Mouse (Mus musculus): Measurements from ENCODE around the gene 1600014C23Rik.

1600014C23Rik gene

DNA sequence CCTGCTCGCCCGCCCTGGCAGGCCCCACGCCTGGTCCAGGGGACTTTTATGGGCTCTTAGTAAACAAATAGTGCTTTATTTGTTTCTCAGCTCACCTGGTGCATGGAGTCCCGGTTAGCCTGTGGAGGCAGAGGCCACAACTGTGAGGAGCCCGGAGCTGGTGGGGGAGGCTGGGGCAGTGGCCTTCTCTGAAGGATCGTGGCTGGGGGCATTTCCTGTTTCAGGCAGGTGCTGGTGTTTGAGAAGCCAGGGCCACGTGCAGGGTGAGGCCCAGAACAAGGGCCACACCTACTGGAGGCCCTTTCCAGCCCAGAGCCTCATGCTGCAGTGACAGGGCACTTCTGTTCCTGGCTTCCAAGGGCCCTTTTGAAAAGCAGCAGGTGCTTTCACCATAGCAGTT, 7.4 kb downstream of the 1600014C23Rik start:
- DNase-seq (ENCODE audit: low spot score): peak; percentile 56

DNA sequence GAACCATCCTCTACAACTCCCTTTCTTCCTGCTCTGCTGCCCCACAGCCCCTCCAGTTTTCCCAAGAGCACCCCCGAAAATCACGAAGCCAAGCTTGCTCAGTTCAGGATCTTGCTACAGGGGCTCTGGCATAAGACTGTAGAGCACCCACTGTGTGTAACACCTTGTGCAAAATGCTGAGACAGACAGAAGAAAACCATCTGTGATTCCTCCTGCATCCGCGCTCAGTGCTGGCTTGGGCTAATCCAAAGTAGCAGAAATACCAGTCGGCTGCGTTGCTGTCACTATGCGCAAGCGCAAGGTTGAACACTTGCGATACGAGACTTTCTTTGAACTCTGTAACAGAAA, 9.1 kb downstream of the 1600014C23Rik start:
- DNase-seq (ENCODE audit: low spot score): no peak

DNA sequence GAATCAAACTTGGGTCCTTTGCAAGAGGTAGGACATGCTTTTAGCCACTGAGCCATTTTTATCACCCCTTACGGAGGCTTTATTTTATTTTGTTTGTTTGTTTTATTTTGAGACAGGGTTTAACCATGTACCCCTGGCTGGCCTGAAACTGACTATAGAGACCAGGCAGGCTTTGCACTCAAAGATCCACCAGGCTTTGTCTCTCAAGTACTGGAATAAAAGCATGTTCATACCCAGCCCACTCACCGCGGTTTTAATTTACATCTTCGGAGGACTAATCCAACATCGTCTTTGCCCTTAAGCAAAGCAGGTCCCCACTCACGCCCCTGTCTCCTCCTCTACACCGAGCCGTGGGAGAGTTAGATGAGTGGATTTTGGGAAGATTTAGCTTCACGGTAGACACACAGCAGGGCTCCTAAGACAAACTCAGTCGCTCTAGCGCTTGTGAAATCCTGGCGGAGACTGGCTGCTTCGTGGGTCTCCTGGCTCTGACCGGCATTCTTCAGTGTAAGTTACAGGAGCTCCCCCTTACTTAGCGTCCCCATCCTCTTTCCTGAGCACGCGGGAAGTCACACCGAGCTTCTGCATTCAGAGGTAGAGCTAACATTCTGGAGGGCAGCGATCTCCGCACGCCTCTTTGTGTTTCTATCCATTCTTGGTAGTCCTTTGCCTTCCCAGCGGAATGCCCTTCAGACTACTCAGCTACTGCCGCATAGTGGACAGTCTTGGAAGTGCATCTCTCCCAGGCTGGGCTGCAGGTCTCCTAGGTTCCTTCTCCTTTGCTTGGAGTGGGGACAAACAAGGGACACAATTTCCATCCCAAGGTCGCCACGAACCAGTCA, 9.7 kb downstream of the 1600014C23Rik start:
- DNase-seq (ENCODE audit: low spot score): peak; percentile 80

DNA sequence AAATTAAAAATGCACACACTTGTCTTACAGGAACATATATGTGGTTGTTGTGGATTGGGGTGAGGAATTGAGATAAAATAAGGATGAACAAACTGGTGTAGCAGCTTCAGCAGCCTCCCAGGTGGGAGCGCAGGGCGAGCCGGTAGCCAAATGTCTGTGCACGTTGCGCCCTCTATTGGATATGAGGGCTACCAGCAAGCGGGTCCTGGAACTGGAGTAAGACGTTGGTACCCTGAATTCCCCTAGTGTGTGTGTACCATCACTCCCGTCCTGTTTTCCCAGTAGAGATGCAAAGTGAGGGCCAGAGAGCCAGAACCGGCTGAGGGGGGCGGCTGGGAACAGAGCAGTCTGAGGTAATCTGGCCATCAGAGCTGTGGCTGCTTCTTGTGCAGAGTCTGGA, 15.3 kb downstream of the 1600014C23Rik start:
- no peak for DNase-seq (ENCODE audit: low spot score)

GRCm38 (mm10) chr17:45711525-45711924, 22.1 kb downstream of the 1600014C23Rik start:
- no peak for DNase-seq (ENCODE audit: low spot score)

- no peak for DNase-seq (ENCODE audit: low spot score)
These were observed 23.2 kb downstream of the 1600014C23Rik start for GRCm38 (mm10) chr17:45710407-45710806.

GRCm38 (mm10) chr17:45709829-45710228, 23.8 kb downstream of the 1600014C23Rik start:
- no peak for DNase-seq (ENCODE audit: low spot score)

DNA sequence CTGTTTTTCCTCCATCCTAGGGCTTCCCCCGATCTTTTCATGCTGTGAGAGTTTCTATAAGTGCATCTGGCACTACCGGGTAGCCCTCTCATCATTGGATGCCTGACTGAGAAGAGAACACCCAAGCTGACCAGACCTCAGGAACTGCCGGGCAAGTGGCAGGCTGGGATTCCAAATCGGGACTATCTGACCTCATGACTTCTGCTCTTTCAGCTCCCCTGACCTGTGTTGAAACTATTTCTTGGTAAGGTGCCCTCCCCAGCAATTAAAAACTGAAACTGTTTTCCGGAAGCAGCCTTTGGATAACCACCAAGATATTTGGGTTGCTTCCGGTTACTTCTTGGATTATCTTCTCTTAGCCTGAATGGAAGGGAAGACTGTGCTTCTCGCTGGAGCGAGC, 25.5 kb downstream of the 1600014C23Rik start:
- no peak for DNase-seq (ENCODE audit: low spot score)

DNA sequence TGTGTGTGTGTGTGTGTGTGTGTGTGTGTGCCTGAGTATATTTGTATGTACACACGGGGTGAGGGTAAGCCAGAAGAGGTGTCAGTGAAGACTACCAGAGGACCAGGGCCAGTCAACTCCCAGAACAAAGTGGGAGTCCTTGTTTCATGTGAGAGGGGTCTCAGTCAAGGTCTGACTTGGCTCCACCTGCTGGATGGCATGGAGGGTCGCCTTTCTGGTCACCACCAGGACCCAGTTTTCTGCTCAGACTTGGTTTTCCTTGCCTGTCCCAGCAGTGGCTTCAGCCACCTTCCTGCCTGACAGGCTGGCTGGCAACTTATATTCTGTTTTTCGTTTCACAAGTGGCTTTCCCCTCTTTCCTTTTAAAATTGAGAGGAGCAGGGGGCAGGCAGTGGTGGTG, 26.3 kb downstream of the 1600014C23Rik start:
- DNase-seq (ENCODE audit: low spot score): no peak

GRCm38 (mm10) chr17:45706796-45707195, 26.8 kb downstream of the 1600014C23Rik start:
- no peak for DNase-seq (ENCODE audit: low spot score)

DNA sequence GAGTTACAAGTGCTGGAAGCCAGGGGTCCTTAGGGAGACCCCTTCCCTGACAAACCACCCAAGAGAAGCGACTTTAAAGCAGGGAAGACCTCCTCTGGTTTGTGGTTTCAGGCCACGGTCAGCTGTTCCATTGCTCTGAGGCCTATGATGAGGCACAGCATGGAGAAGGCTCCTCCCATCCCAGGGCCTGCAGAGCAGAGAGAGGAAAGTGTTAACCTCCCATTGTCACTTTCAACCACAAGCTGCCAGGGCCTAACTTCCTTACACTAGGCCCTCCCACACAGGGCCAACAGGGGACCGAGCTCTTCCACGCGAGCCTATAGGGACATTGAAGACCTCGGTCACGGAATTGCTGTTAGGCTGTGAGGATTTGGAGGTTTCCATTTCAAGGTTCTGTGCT, 30.5 kb downstream of the 1600014C23Rik start:
- DNase-seq (ENCODE audit: low spot score): no peak

GRCm38 (mm10) chr17:45702254-45702653, 31.4 kb downstream of the 1600014C23Rik start:
- DNase-seq (ENCODE audit: low spot score): no peak

DNA sequence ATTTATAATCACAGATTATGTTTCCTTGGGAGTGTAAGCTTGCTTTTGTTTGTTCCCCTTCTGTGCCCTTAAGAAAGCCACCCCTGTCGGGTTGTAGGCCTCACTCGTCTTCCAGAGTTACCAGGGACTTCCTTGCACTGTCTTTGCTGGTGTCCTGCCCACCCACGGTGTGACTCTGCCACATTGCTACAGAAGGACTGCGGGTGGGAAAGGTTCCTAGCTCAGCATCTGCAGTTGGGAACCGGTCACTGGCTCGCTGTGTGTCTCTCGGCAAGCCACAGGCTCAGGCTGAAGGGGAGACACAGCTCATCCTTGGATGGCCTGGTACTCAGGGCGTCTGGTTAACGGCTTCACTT, 32.4 kb downstream of the 1600014C23Rik start:
- DNase-seq (ENCODE audit: low spot score): no peak

GRCm38 (mm10) chr17:45700496-45701235, 33.0 kb downstream of the 1600014C23Rik start:
- no peak for DNase-seq (ENCODE audit: low spot score)

DNA sequence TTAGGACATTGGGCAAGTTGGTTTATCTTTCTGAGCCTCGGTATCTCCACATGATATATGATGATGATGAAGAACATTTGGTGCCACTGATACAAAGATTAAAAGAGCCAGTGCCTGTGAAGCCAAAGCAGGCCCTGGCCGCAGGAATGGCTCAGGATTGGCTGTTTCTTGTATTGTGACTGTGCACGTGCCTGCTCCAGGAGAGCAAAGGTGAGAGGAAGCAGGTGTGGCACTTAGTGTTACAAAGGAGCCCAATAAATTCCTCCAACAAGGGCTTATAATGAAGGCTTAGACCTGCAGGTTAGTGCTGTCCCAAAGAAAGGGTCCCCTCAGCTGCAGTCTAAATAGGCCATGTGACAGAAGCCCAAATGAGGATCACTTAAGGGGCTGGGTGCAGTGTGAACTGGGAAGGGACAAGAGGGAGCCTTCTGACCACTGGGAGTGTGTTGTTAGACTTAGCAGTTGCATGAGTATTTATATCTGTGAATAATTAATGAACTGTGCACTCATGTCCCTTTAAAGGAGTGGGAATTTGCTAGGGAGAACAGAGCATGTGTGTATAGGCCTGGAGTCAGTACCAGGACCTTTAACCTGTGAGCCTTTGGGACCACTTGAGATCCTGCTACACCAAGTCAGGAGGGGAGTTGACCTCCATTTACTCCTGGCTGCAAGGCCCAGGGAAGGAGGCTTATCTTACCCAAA, 34.5 kb downstream of the 1600014C23Rik start:
- DNase-seq (ENCODE audit: low spot score): no peak

GRCm38 (mm10) chr17:45698368-45698767, 35.3 kb downstream of the 1600014C23Rik start:
- DNase-seq (ENCODE audit: low spot score): no peak

- DNase-seq (ENCODE audit: low spot score): no peak
These were observed 36.7 kb downstream of the 1600014C23Rik start for GRCm38 (mm10) chr17:45696981-45697380.

DNA sequence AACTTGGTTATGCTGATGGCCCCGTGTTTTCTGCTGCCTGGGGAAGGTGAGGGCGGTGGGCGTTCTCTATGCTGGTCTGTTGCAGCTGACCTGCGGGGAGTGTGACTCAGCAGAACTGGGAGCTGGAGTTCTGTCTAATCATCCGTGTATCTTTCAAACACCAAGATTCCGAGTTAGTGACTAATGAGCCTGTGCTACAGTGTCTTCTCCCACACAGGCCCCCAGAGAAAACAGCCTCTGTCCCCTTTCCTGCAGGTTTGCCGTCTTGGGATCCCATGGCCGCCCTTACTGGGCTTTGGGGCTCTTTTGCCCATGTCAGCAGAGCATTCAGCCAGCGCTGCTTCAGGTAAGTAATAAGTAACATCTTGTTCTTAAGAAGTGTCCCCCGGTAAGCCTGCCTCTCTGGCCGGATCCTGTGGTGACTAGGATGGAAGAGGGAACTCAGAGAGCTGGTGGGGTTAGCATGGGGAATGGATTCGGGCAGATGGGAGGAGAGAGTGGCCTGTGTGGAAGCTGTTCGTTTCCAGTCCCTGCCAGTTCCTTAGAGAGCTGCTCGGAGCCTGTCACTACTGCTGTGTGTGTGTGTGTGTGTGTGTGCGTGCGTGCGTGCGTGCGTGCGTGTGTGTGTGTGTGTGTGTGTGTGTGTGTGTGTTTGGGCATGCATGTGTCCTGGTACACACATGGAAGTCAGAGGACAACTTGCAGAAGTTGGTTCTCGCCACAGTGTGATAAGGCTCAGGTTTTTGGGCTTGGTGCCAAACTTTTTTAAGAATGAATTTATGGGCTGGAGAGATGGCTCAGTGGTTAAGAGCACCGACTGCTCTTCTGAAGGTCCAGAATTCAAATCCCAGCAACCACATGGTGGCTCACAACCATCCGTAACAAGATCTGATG, 38.2 kb downstream of the 1600014C23Rik start:
- DNase-seq (ENCODE audit: low spot score): peak; percentile 51

DNA sequence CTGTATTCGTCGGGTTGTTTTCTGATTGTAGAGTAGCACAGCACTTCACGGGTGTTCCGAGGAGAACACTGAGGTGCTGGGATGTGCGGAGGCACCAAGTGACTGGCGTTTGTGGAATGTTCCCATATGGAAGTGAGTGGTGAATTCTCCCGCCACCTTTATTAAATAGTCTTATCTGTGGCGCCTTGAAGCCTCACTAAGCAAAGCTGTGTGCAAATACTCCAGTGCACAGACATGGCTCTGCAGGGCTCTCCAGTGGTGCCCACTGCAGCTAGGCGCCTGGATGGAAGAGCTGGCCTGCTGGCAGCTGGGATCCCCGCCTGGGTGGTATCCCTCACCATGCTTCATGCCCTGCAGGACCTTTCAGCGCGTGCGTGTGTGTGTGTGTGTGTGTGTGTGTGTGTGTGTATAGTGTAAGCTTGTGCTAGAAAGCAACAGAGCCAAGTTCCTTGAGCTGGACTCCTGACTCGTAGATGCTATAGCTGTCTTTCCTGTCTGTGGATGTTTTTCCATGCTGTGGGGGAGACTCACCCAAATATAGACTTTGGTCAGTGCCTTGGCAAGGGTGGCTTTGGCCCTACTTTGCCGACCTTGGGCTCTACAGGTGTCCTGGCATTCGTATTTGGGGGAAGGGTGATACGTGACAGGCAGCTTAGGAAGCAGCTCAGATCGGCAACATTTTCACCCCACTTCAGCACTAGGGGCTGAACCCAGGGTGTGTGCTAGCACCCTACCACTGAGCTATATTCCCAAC, 39.7 kb downstream of the 1600014C23Rik start:
- DNase-seq (ENCODE audit: low spot score): no peak

DNA sequence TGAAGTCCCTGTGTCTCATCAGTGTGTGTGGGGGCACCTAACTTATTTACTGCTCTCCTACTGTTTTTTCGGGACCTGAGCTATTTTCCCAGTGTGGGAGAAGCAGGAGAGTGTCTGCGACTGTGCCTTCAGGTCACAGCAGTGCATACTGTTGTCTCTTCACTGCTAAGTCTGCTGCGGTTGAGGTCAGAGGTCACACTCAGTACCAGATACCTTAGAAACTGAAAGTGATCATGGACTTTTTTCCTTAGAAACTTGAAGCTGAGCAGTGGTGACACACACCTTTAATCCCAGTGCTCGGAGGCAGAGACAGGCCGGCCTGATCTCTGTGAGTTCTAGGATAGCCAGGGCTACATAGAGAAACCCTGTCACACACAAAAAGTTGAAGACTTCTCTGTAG, 41.5 kb downstream of the 1600014C23Rik start:
- no peak for DNase-seq (ENCODE audit: low spot score)

DNA sequence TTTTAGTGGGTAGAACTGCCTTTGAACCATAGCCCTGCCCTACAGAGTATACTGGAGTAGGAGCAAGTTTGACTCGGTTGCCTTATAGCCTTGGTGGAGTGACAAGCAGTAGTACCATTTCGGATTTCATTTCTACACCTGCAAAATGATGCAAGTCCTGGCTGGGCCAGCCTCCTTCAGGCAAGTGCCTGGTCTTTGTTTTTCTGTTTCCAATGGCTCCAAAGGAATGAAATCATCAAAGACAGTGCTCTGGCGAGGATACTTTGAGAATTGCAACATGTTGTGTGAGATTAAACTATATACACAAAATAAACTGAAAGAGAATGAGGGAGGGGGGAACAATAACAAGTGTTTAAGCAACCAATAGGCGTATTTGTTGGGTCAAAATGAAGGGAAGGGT, 43.6 kb downstream of the 1600014C23Rik start:
- no peak for DNase-seq (ENCODE audit: low spot score)

Measured in c-Kit-positive CD71-positive TER-119-positive erythroid progenitor cells, embryonic 14.5 days (primary cell).